Mouse (Mus musculus) lung, adult 2 months (tissue): ENCODE measurements around the gene Spag7. TPM values are rescaled to one million over a fixed set of nuclear protein-coding genes. Genes with fewer than 3 reads are reported as not detected.

Source experiments
- DNase-seq: peaks from one replicate; pipeline ENCODE4 v3.0.0; 2022
- H3K4me1 ChIP-seq: fragments of 200-500 bp; 2 replicates; pipeline ENCODE4 v1.6.1; 2011; ENCODE audit warnings: low read length; ENCODE audit not compliant: control insufficient read depth, insufficient read depth
- H3K4me3 ChIP-seq: fragments of 200-500 bp; replicated peaks from 2 replicates; pipeline ENCODE3; 2011; ENCODE audit warnings: low read depth, mild to moderate bottlenecking, control low read depth, low read length; ENCODE audit errors: extremely low read depth
- CTCF ChIP-seq: fragments of 200-500 bp; IDR thresholded peaks from 2 replicates; pipeline ENCODE4 v1.5.1; 2011; ENCODE audit warnings: mild to moderate bottlenecking, low read length, control low read depth; ENCODE audit not compliant: insufficient read depth
- POLR2A ChIP-seq: fragments of 200-500 bp; IDR thresholded peaks from 2 replicates; pipeline ENCODE4 v1.6.1; 2011; ENCODE audit warnings: low read depth, mild to moderate bottlenecking, control low read depth, low read length, borderline replicate concordance; ENCODE audit errors: extremely low read depth
- WGBS: fragments of 180-500 bp; shearing (Covaris S2); methylation state at CpG from one replicate; pipeline ENCODE4 v1.1.7; 2018; 5-methylcytosine and 5-hydroxymethylcytosine counted together
- polyA plus RNA-seq: library from polyadenylated mRNA; depleted of rRNA; stranded (reverse); fragments of >200 nt; gene quantifications from 2 replicates; pipeline ENCODE4 v1.2.3, GENCODE M21; 2012

The Spag7 gene
- polyA plus RNA-seq, 1 experiment: 39.0 TPM

DNA sequence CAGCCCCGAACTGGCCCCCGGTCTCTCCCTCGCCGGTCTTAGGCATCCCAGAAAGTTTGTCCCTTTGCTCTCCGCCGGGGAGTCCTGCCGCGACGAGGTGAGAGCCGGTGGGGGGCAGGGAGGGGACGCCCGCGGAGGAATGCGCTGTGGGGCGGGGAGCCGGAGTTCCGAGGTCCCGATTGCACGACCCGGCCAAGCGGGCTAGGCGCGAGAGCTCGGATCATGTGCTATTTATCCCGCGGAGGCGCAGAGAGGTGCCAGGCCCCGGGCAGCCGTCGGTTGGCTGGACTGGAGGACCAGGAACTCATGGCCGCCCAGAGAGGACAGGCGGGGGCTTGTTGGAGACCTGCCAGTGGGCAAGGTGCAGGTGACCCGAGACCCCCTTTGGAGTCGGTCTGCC lies 31.4 kb upstream of the Spag7 start:
- TF ChIP-seq CTCF: no peak
- H3K4me1 ChIP-seq: peaks cover 7% of the 10 kb centered on the region
- peak overlapping the region; percentile 98 for H3K4me3 ChIP-seq
- WGBS: 1% methylated on average over 34 of the region's 34 CpGs
- peak; percentile 78 for DNase-seq

DNA sequence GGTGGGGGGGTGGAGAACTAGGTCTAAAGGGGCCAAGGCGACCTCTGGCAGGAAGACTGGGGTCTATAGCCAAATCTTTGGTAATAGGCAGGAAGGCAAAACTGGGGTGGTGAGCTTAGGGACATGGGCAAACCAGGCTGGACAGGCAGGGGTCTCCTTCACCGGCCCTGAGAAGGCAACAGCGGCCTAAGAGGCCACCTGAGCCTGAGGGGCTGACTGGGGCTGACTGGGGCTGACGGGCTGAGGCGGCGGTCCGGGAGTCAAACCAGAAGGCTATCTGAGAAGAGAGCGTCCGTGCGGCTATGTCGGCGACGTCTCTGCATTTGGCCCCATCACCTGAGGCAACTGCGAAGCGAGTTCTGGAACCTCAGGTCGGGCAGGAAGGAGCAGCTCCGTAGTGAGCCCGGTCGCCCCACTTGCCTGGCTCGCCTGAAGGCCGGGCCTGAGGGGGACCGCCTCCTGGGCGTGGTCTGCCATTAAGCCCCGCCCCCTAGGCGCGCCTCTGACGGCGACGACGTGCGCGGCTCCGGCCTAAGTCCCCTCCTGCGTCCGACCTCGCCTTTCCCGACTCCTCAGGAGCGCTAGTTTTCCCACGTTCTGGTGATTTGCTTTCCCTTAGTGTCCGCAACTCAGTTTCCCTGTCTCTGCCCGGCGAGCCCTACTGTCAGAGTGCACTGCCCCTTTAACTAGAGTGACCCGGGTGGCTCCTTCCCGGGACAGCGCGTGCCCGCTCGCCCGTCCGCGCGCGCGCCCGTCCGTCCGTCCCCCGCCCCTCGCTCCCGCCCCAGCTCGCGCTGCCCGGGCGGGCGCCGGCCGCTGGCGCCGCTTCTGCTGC lies 30.7 kb upstream of the Spag7 start, which contains the start of the genes Inca1 and Kif1c:
Gene Inca1 (minus strand): TSS at position 434 of the 835 bp plus-strand sequence.
Gene Kif1c (plus strand): TSS at position 827 of the 835 bp plus-strand sequence.
- peak; percentile 99 for DNase-seq
- TF ChIP-seq CTCF: no peak
- TF ChIP-seq POLR2A: peak; percentile 97; the same call in 1 of the 2 replicates
- H3K4me3 ChIP-seq: peak within 1 kb of the TSS; percentile 98
- peaks cover 7% of the 10 kb centered on the region for H3K4me1 ChIP-seq
- 1% methylated on average over 64 of the region's 69 CpGs for WGBS

DNA sequence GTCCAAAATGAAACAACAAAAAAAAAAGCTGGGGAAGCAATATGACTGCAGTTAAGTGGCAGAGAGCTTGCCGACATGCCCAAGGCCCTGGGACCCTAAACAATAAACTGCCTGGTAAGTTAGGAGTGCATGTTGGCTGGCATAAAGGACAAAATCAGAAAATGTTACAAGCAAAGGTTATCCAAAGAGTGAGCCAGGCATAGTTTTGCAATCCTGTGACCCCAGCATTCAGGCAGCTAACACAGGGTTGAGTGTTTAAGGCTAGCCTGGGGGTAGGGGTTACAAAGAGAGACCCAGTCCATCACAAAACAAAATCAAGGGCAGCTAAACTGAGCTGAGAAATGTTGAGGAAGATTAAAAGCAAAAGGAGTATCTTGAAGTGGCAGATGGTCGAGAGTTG lies 29.8 kb upstream of the Spag7 start:
- no peak overlapping the region for H3K4me3 ChIP-seq
- no peak for TF ChIP-seq CTCF
- TF ChIP-seq POLR2A: no peak
- H3K4me1 ChIP-seq: peaks cover 7% of the 10 kb centered on the region
- DNase-seq: no peak
- WGBS: 86% methylated on average over 2 of the region's 2 CpGs

DNA sequence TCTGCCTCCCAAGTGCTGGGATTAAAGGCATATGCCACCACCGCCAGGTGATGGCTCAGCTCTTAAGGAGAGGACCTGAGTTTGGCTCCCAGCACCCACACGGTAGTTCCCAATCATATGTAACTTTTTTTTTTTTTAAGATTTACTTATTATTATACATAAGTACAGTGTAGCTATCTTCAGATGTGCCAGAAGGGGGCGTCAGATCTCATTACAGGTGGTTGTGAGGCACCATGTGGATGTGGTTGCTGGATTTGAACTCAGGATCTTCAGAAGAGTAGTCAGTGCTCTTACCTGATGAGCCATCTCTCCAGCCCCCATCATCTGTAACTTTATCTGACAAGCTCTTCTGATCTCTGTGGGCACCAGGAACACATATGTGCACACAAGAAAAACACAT lies 28.2 kb upstream of the Spag7 start:
- TF ChIP-seq CTCF (no peak), POLR2A (no peak)
- H3K4me3 ChIP-seq: no peak overlapping the region
- no peak for DNase-seq
- WGBS: 78% methylated on average over 3 of the region's 3 CpGs
- peaks cover 4% of the 10 kb centered on the region for H3K4me1 ChIP-seq

DNA sequence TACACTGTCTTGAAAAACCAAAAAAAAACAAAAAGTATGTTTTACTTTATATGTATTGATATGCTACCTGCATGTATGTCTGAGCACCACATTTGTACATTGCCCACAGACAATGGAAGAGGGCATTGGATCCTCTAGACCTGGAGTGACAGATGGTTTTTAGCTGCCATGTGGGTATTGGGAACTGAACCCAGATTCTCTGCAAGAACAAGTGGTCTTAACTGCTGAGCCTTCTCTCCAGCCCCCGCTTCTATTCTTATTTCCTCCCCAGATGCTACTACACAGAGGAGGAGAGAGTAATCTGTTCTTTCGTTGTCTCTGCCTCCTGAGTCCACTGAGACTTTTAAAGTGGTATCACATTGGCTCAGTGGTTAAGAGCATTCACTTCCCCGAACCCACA lies 24.3 kb upstream of the Spag7 start:
- H3K4me1 ChIP-seq: peaks cover 2% of the 10 kb centered on the region; the same call in 1 of the 2 replicates
- H3K4me3 ChIP-seq: no peak overlapping the region
- no peak for TF ChIP-seq CTCF
- no peak for TF ChIP-seq POLR2A
- no peak for DNase-seq
- WGBS: 73% methylated on average over 3 of the region's 3 CpGs

DNA sequence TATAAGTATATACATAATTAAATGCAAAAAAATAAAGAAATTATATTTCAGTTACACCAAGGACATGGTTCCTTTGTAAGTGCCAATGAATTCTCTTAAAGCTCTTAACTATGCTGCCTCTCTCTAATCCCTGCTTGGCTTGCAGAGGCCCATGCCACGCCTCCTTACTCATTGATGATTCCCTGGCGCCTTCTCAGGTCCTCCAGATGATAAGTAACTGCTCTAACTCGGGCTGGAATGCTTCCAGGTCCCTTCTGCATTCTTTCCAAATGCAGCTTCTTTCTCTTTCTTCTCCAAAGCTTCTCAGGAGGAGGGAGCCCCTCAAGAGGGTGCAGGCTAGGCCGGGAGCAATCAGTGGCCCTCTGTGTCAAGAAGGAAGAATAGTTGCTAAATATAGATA lies 20.4 kb upstream of the Spag7 start:
- DNase-seq: no peak
- no peak overlapping the region for H3K4me3 ChIP-seq
- TF ChIP-seq CTCF (no peak), POLR2A (no peak)
- WGBS: 57% methylated on average over 4 of the region's 4 CpGs
- H3K4me1 ChIP-seq: peaks cover 12% of the 10 kb centered on the region; the same call in 1 of the 2 replicates

DNA sequence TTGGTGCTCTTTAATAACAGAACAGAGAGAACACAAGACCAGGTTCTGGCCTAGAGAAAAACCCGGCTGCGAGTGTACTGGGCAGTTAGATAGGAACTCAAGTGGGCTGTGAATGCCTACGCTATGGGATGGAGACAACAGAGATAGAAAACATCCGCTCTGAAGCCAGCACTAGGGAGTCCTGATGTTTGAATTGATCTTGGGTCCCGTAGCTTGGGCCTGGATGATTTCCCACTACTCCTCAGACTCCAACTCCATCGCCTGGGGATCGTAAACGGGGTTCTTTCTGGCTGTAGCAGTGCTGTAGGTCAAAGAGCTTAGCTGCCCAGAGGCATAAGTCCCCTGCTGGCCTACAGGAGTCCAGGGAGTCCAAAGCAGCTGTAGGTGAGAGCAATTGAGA lies 19.2 kb upstream of the Spag7 start:
- Histone ChIP-seq H3K4me3 (peak overlapping the region; percentile 76), H3K4me1 (peaks cover 12% of the 10 kb centered on the region; the same call in 1 of the 2 replicates)
- TF ChIP-seq POLR2A: no peak
- no peak for TF ChIP-seq CTCF
- 13% methylated on average over 8 of the region's 8 CpGs for WGBS
- DNase-seq: no peak

DNA sequence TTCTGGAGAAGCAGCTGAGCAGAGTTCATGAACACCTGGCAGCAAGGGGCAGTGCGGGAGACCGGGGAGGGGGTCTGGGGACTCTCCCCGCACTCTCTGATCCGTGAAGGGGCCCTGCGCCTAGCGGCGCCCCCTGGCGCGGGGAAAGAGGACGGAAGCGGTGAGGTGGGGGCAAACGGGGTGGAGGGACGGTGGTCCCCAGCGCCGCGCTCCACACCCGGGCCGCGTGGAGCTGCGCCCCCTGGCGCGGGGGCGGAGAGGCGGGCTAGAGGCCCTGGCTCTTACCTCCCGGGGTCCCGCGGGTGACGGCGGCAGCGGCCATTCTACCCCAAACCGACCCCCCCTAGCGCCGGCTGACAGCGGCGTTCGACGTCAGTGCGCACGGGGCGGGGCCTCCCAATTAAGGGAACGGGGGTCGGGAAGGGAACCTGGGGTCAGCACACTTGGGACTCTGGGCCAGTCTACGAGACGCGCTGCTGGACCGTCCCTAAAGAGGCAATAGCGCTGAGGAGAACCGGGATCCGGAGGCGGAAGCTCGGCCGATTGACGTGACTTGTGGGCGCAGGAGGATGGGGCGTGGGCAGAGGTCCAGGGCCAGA lies 18.5 kb upstream of the Spag7 start, which contains the start of gene Camta2:
Gene Camta2 (minus strand): TSS at position 505 of the 599 bp plus-strand sequence.
- under 1% methylated on average over 54 of the region's 55 CpGs for WGBS
- Histone ChIP-seq H3K4me3 (peak within 1 kb of the TSS; percentile 76), H3K4me1 (peaks cover 12% of the 10 kb centered on the region; the same call in 1 of the 2 replicates)
- TF ChIP-seq CTCF: peak; percentile 26; the same call in 1 of the 2 replicates
- peak; percentile 83; the same call in 1 of the 2 replicates for TF ChIP-seq POLR2A
- peak; percentile 91 for DNase-seq

DNA sequence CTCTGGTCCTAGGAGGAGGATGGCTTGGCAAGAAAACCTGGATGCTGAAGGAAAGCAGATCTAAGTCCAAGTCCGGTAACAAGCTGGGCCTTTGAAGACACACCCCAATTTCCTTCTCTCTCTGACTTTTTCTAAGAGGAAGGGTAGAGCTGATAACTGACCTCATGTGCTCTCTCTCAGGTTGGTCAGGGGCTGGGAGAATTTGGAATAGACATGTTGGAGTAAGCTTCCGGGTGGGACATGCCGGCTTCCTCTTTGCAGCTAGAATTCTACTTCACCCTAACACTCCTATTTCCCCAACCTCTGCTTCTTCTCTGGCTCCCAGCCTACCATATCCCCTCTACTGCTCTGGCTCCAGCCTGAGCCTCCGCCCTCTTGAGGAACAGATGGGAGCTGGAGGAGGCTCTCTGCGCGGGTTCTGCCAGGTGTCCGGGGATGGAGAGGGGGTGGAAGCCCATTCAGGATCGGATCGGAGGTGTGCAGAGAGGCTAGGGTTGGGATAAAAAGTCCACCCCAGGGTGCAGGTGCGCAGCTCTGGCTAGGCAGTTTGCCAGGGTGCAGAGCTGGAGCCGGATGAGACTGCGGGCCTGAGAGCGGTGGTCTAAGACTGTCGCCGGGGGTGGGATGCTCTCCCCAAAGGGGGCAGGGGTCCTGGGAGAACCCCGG lies 17.8 kb upstream of the Spag7 start:
- peaks cover 12% of the 10 kb centered on the region; the same call in 1 of the 2 replicates for H3K4me1 ChIP-seq
- 3% methylated on average over 16 of the region's 16 CpGs for WGBS
- TF ChIP-seq POLR2A (no peak), CTCF (no peak)
- DNase-seq: peak; percentile 51
- H3K4me3 ChIP-seq: peak overlapping the region; percentile 76
